In the genomic region with DNA sequence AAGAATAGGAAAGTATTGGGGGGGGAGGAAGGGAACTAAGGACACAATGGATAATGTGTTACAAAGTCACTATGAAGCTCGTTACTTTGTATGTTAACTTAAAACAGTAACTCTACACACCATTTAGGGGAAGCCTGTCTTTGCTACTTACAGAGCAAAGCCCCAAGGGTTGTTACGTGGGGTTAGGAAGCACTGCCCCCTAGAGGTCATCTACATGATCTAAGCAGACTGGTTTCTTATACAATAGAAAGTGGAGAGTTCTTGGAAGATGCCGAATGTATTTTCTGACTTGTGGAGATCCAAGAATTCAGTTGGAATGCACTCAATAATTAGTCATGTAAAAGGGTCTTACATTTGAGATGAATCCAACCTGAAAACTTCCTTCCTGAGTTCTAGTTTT, we compare ENCODE assay signal across 8 mouse cellular contexts. TPM values are rescaled to one million over a fixed set of nuclear protein-coding genes. Genes with fewer than 3 reads are reported as not detected.
DNase-seq lines count a peak whose midpoint lies in the region; ATAC-seq and TF ChIP-seq lines count a peak whose summit lies in the region.

No protein-coding gene starts in this region.

- WGBS in neural tube, embryonic 13.5 days = 11% methylated on average over 3 of the region's 3 CpGs

- no peak overlapping the region for H3K27ac ChIP-seq in ES-Bruce4 (ENCODE audit: insufficient read depth, low read length)
- no peak overlapping the region for H3K27ac ChIP-seq in neural tube, embryonic 13.5 days (replicated peaks)

- TF ChIP-seq POLR2A in ES-Bruce4 (IDR thresholded peaks at IDR 0.05; ENCODE audit: insufficient read depth, low read length) = no peak
- no peak for TF ChIP-seq POLR2A in brain, embryonic 14.5 days (IDR thresholded peaks at IDR 0.05; ENCODE audit: borderline replicate concordance, extremely low read depth, insufficient read depth, insufficient read length, poor library complexity, severe bottlenecking)

- no peaks in the 10 kb centered on the region for H3K27me3 ChIP-seq in ES-Bruce4 (ENCODE audit: control insufficient read depth, insufficient read depth, low read length, poor library complexity, severe bottlenecking)
- no peaks in the 10 kb centered on the region for H3K27me3 ChIP-seq in neural tube, embryonic 13.5 days

- no peaks in the 10 kb centered on the region for H3K4me1 ChIP-seq in ES-Bruce4 (ENCODE audit: control insufficient read depth, insufficient read depth, low read length)
- H3K4me1 ChIP-seq in neural tube, embryonic 13.5 days (replicated peaks) = peaks cover 5% of the 10 kb centered on the region; the same call in 1 of the 2 replicates

- no peak for TF ChIP-seq EP300 in ES-Bruce4 (IDR thresholded peaks at IDR 0.05; ENCODE audit: insufficient read depth, low read depth, low read length)

- no peak overlapping the region for H3K4me3 ChIP-seq in ES-Bruce4 (ENCODE audit: low read depth, low read length)
- no peak overlapping the region for H3K4me3 ChIP-seq in neural tube, embryonic 13.5 days

- H3K36me3 ChIP-seq in ES-Bruce4 (ENCODE audit: control insufficient read depth, insufficient read depth, low read length, poor library complexity, severe bottlenecking) = no peaks in the 10 kb centered on the region
- no peaks in the 10 kb centered on the region for H3K36me3 ChIP-seq in neural tube, embryonic 13.5 days

- H3K9ac ChIP-seq in ES-Bruce4 (ENCODE audit: low read depth, poor library complexity, severe bottlenecking) = no peak overlapping the region
- no peak overlapping the region for H3K9ac ChIP-seq in neural tube, embryonic 13.5 days

- H3K4me2 ChIP-seq in neural tube, embryonic 13.5 days = peak overlapping the region; percentile 46; the same call in 1 of the 2 replicates

- peak; percentile 84 for ATAC-seq in erythroid progenitor cell, adult 5-6 weeks (replicated peaks; ENCODE audit: low FRiP score, poor library complexity, severe bottlenecking)
- ATAC-seq in neural tube, embryonic 13.5 days (ENCODE audit: low read depth) = peak; percentile 89; the same call in 1 of the 2 replicates

- no peaks in the 10 kb centered on the region; the same call in 1 of the 2 replicates for H3K9me3 ChIP-seq in ES-Bruce4 (replicated peaks; ENCODE audit: control insufficient read depth, insufficient read depth, low read length, poor library complexity, severe bottlenecking)
- no peaks in the 10 kb centered on the region for H3K9me3 ChIP-seq in neural tube, embryonic 13.5 days

- DNase-seq in brain, embryonic 14.5 days (ENCODE audit: low read depth) = peak; percentile 95
- DNase-seq in heart, postnatal 4 days = peak; percentile 80
- peak; percentile 87 for DNase-seq in layer of hippocampus, adult 11-12 months (ENCODE audit: low spot score)
- DNase-seq in lung, adult 18-20 months = peak; percentile 69 to 81
- DNase-seq in thymus, postnatal 10 days (ENCODE audit: low spot score in 2 of 2) = peak; percentile 77 to 89

- peak; percentile 7 for TF ChIP-seq CTCF in ES-Bruce4 (IDR thresholded peaks at IDR 0.05; ENCODE audit: low read depth, low read length)
- TF ChIP-seq CTCF in brain, embryonic 14.5 days (IDR thresholded peaks at IDR 0.05; ENCODE audit: borderline replicate concordance, extremely low read depth, insufficient read depth, insufficient read length) = peak; percentile 75; the same call in 1 of the 2 replicates

RNA-seq across cellular contexts. Expression of a gene that starts 23.2 kb away (rescaled TPM):
- polyA plus RNA-seq in ES-Bruce4 (2011; ENCODE audit: insufficient read depth, insufficient read length, low read depth, missing spikeins) = 88.4 and 90.3 TPM in 2 replicates
- polyA plus RNA-seq in brain, embryonic 14.5 days (2012; rRNA removed) = 122 and 133 TPM in 2 replicates
- 10.8 and 13.0 TPM in 2 replicates for total RNA-seq in erythroid progenitor cell, adult 5-6 weeks (2015; ENCODE audit: low replicate concordance)
- 7.4 and 11.2 TPM in 2 replicates for total RNA-seq in erythroid progenitor cell, adult 5-6 weeks (2017; ENCODE audit: low replicate concordance)
- total RNA-seq in heart, postnatal 4 days (2021) = 10 to 100 TPM; 88.2 to 90.4 TPM
- 140 and 158 TPM in 2 replicates for polyA plus RNA-seq in neural tube, embryonic 13.5 days (2015; fragmentation: Nextera tagmentation; extraction: Ambion mirVana)

RNA-seq across cellular contexts. Expression of a gene that starts 33.6 kb away (rescaled TPM):
- polyA plus RNA-seq in ES-Bruce4 (2011; ENCODE audit: insufficient read depth, insufficient read length, low read depth, missing spikeins) = 158 and 161 TPM in 2 replicates
- 107 and 136 TPM in 2 replicates for polyA plus RNA-seq in brain, embryonic 14.5 days (2012; rRNA removed)
- total RNA-seq in erythroid progenitor cell, adult 5-6 weeks (2015; ENCODE audit: low replicate concordance) = 58.0 and 85.9 TPM in 2 replicates
- 38.4 and 47.4 TPM in 2 replicates for total RNA-seq in erythroid progenitor cell, adult 5-6 weeks (2017; ENCODE audit: low replicate concordance)
- 100 to 1,000 TPM; 359 to 377 TPM for total RNA-seq in heart, postnatal 4 days (2021)
- 118 and 142 TPM in 2 replicates for polyA plus RNA-seq in neural tube, embryonic 13.5 days (2015; fragmentation: Nextera tagmentation; extraction: Ambion mirVana)
